Mouse (Mus musculus): ENCODE results near the gene Mup11.
"Not testable (repeated sequence)": the region's sequence is repeated elsewhere in the genome, so short reads cannot be mapped to it uniquely, and the experiment has no call there.

The Mup11 gene

DNA sequence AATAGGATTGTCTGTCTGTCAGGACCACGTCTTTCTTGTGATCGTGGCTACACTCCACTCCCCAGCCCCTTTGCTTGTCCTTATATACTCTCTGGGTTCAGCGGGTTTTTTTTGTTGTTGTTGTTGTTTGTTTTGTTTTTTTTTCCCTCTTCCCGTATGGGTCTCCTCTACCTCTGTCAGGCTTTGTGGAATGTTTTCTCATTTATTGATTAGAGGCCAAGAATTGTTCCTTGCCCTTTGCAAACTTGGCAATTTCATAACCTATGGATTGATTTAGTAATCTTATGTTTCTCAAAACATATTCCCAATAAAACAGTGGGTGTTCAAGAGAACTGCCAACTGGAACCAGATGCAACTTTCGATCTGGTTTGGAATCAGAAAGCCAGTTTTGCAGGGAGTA is at the start of gene Mup11:
Gene Mup11, minus strand, starts transcription at position 101 of the 400 bp plus-strand sequence.
- DNase-seq (ENCODE audit: extremely low spot score): not testable (repeated sequence)
